Mouse (Mus musculus): Measurements from ENCODE around the gene Ctdnep1.

DNA sequence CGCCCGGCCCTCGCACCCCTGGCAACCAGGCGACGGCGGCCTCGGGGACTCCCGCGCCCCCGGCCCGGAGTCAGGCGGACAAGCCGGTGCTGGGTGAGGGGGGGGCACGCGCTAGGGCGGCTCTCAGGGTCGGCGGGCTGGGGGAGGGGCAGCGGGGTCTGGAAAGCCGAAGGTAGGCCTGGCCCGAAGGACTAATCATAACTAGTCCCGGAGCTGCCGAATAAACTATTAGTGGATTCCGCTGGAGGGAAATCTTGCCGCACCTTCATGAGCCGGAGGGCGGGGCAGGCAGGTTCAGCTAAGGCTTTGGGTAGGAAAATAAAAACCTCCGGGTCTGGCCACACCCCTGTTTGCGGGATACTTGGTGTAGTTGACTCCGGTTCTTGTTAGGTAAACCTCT is 44.8 kb upstream of the Ctdnep1 start:
- TF ChIP-seq GABPA (IDR thresholded peaks at IDR 0.05; ENCODE audit: insufficient replicate concordance, low read depth, low read length): no peak
- no peak for TF ChIP-seq CTCF (conservative IDR thresholded peaks at IDR 0.05 in 1 of 2, IDR thresholded peaks at IDR 0.05 in 1 of 2; ENCODE audit: low read depth in 2 of 2, low read length in 2 of 2)
- TF ChIP-seq ELF1 (IDR thresholded peaks at IDR 0.05; ENCODE audit: low read depth, low read length): no peak

Data from CH12.LX (cell line).